Mouse (Mus musculus): Measurements from ENCODE around the gene Steap1. TPM values are rescaled to one million over a fixed set of nuclear protein-coding genes. Genes with fewer than 3 reads are reported as not detected.

Gene Steap1
- total RNA-seq (2014; fragmentation: Nextera tagmentation) (not detected in 2 replicates), total RNA-seq (2017) (not detected in 2 replicates), polyA plus RNA-seq (2012) (not detected in 2 replicates)

GRCm38 (mm10) chr5:5748866-5749682 is at the start of gene Steap1:
Gene Steap1 (minus strand): TSS chr5:5749326.
- DNase-seq (ENCODE audit: low spot score) (no peak), ATAC-seq (ENCODE audit: extremely low read depth, insufficient number of reproducible peaks, low FRiP score, poor library complexity, severe bottlenecking) (no peak)
- no peaks in the 10 kb centered on the region for H3K36me3 ChIP-seq (replicated peaks)
- H3K9me3 ChIP-seq (replicated peaks) = no peaks in the 10 kb centered on the region
- TF ChIP-seq GATA1 (IDR thresholded peaks at IDR 0.05; ENCODE audit: borderline replicate concordance, low read length) = no peak
- no peak for TF ChIP-seq GATA2 (IDR thresholded peaks at IDR 0.05; ENCODE audit: borderline replicate concordance, low read depth, low read length)
- no peak for TF ChIP-seq CTCF (IDR thresholded peaks at IDR 0.05; ENCODE audit: low read depth, low read length)
- TF ChIP-seq POLR2AphosphoS5 (IDR thresholded peaks at IDR 0.05; ENCODE audit: insufficient replicate concordance, low read depth, low read length) = no peak
- no peak for TF ChIP-seq TAL1 (conservative IDR thresholded peaks at IDR 0.05; ENCODE audit: low read depth, low read length)
- H3K4me3 ChIP-seq (ENCODE audit: low read depth, low read length) = no peak within 1 kb of the TSS; the same call in 1 of the 2 replicates
- peaks cover 5% of the 10 kb centered on the region; the same call in 1 of the 2 replicates for H3K4me1 ChIP-seq (ENCODE audit: insufficient read depth, low read depth, low read length)
- peaks cover 15% of the 10 kb centered on the region for H3K27me3 ChIP-seq (ENCODE audit: insufficient read depth, low read length)

- TF ChIP-seq GATA1 (IDR thresholded peaks at IDR 0.05; ENCODE audit: borderline replicate concordance, low read length) = no peak
- no peak for TF ChIP-seq TAL1 (conservative IDR thresholded peaks at IDR 0.05; ENCODE audit: low read depth, low read length)
- Histone ChIP-seq H3K36me3 (replicated peaks) (no peaks in the 10 kb centered on the region), H3K9me3 (replicated peaks) (no peaks in the 10 kb centered on the region), H3K4me3 (ENCODE audit: low read depth, low read length) (no peak overlapping the region), H3K27me3 (ENCODE audit: insufficient read depth, low read length) (no peaks in the 10 kb centered on the region), H3K4me1 (ENCODE audit: insufficient read depth, low read depth, low read length) (no peaks in the 10 kb centered on the region)
- ATAC-seq (ENCODE audit: extremely low read depth, insufficient number of reproducible peaks, low FRiP score, poor library complexity, severe bottlenecking) = no peak
- no peak for DNase-seq (ENCODE audit: low spot score)
Observed at GRCm38 (mm10) chr5:5787106-5787505, 38.0 kb upstream of the Steap1 start.

- Histone ChIP-seq H3K36me3 (replicated peaks) (no peaks in the 10 kb centered on the region), H3K4me3 (ENCODE audit: low read depth, low read length) (no peak overlapping the region), H3K27me3 (ENCODE audit: insufficient read depth, low read length) (peaks cover 3% of the 10 kb centered on the region; the same call in 1 of the 2 replicates), H3K9me3 (replicated peaks) (no peaks in the 10 kb centered on the region), H3K4me1 (ENCODE audit: insufficient read depth, low read depth, low read length) (no peaks in the 10 kb centered on the region)
- TF ChIP-seq TAL1 (conservative IDR thresholded peaks at IDR 0.05; ENCODE audit: low read depth, low read length) = no peak
- TF ChIP-seq CTCF (IDR thresholded peaks at IDR 0.05; ENCODE audit: low read depth, low read length) = no peak
- no peak for TF ChIP-seq GATA2 (IDR thresholded peaks at IDR 0.05; ENCODE audit: borderline replicate concordance, low read depth, low read length)
- no peak for TF ChIP-seq POLR2AphosphoS5 (IDR thresholded peaks at IDR 0.05; ENCODE audit: insufficient replicate concordance, low read depth, low read length)
- no peak for TF ChIP-seq GATA1 (IDR thresholded peaks at IDR 0.05; ENCODE audit: borderline replicate concordance, low read length)
- ATAC-seq (ENCODE audit: extremely low read depth, insufficient number of reproducible peaks, low FRiP score, poor library complexity, severe bottlenecking) (no peak), DNase-seq (ENCODE audit: low spot score) (no peak)
Observed at GRCm38 (mm10) chr5:5756392-5757019, 7.4 kb upstream of the Steap1 start.

- ATAC-seq (ENCODE audit: extremely low read depth, insufficient number of reproducible peaks, low FRiP score, poor library complexity, severe bottlenecking) = no peak
- Histone ChIP-seq H3K4me3 (ENCODE audit: low read depth, low read length) (no peak overlapping the region), H3K36me3 (replicated peaks) (no peaks in the 10 kb centered on the region), H3K4me1 (ENCODE audit: insufficient read depth, low read depth, low read length) (no peaks in the 10 kb centered on the region), H3K9me3 (replicated peaks) (no peaks in the 10 kb centered on the region), H3K27me3 (ENCODE audit: insufficient read depth, low read length) (peaks cover 5% of the 10 kb centered on the region; the same call in 1 of the 2 replicates)
- DNase-seq (ENCODE audit: low spot score) = peak; percentile 16
- TF ChIP-seq CTCF (IDR thresholded peaks at IDR 0.05; ENCODE audit: low read depth, low read length) (peak; percentile 54), TAL1 (conservative IDR thresholded peaks at IDR 0.05; ENCODE audit: low read depth, low read length) (no peak)
Observed at GRCm38 (mm10) chr5:5755039-5755438, 5.9 kb upstream of the Steap1 start.

- ATAC-seq (ENCODE audit: extremely low read depth, insufficient number of reproducible peaks, low FRiP score, poor library complexity, severe bottlenecking) (no peak), DNase-seq (ENCODE audit: low spot score) (no peak)
- no peak for TF ChIP-seq CTCF (IDR thresholded peaks at IDR 0.05; ENCODE audit: low read depth, low read length)
- TF ChIP-seq POLR2AphosphoS5 (IDR thresholded peaks at IDR 0.05; ENCODE audit: insufficient replicate concordance, low read depth, low read length) = no peak
- TF ChIP-seq TAL1 (conservative IDR thresholded peaks at IDR 0.05; ENCODE audit: low read depth, low read length) = no peak
- no peak for TF ChIP-seq GATA2 (IDR thresholded peaks at IDR 0.05; ENCODE audit: borderline replicate concordance, low read depth, low read length)
- no peak for TF ChIP-seq GATA1 (IDR thresholded peaks at IDR 0.05; ENCODE audit: borderline replicate concordance, low read length)
- Histone ChIP-seq H3K9me3 (replicated peaks) (no peaks in the 10 kb centered on the region), H3K4me3 (ENCODE audit: low read depth, low read length) (no peak overlapping the region), H3K4me1 (ENCODE audit: insufficient read depth, low read depth, low read length) (peaks cover 5% of the 10 kb centered on the region; the same call in 1 of the 2 replicates), H3K36me3 (replicated peaks) (no peaks in the 10 kb centered on the region), H3K27me3 (ENCODE audit: insufficient read depth, low read length) (peaks cover 15% of the 10 kb centered on the region)
Observed at GRCm38 (mm10) chr5:5749772-5750222, 671 bp upstream of the Steap1 start.

DNA sequence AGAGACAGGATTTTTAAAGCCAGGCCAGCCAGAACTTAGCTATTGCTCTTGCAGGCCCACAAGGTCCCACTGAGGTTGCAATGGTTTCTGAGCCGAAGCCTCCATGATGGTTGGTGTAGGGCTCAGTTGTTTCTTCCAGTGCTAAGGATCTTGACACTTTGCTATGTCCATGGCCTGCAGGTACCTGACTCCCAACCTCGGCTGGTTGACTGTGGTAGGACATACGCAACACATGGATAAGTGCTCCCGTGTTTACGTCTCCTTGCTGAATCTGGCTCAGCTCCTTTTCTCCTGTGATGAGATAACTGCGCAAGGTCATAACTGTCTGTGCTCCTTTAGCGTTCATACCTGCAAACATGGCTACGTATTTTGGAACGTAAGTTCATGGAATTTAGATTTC is 14.7 kb downstream of the Steap1 start:
- Histone ChIP-seq H3K9me3 (replicated peaks) (no peaks in the 10 kb centered on the region), H3K4me3 (ENCODE audit: low read depth, low read length) (no peak overlapping the region), H3K4me1 (ENCODE audit: insufficient read depth, low read depth, low read length) (no peaks in the 10 kb centered on the region), H3K27me3 (ENCODE audit: insufficient read depth, low read length) (no peaks in the 10 kb centered on the region; the same call in 1 of the 2 replicates), H3K36me3 (replicated peaks) (no peaks in the 10 kb centered on the region)
- DNase-seq (ENCODE audit: low spot score) = no peak
- TF ChIP-seq TAL1 (conservative IDR thresholded peaks at IDR 0.05; ENCODE audit: low read depth, low read length) (no peak), CTCF (IDR thresholded peaks at IDR 0.05; ENCODE audit: low read depth, low read length) (no peak), POLR2AphosphoS5 (IDR thresholded peaks at IDR 0.05; ENCODE audit: insufficient replicate concordance, low read depth, low read length) (no peak), GATA1 (IDR thresholded peaks at IDR 0.05; ENCODE audit: borderline replicate concordance, low read length) (no peak), GATA2 (IDR thresholded peaks at IDR 0.05; ENCODE audit: borderline replicate concordance, low read depth, low read length) (no peak)
- ATAC-seq (ENCODE audit: extremely low read depth, insufficient number of reproducible peaks, low FRiP score, poor library complexity, severe bottlenecking) = no peak
